Mouse (Mus musculus) thymus, postnatal 0 days (tissue): ENCODE data around the gene Micu1. TPM values are rescaled to one million over a fixed set of nuclear protein-coding genes. Genes with fewer than 3 reads are reported as not detected.

ENCODE experiments used
- DNase-seq: peaks from one replicate; pipeline ENCODE4 v3.0.0-alpha.2; 2015; ENCODE audit warnings: low spot score
- polyA plus RNA-seq: library from polyadenylated mRNA; unstranded; fragments of >200 nt; fragmentation: Nextera tagmentation; extraction: Ambion mirVana; gene quantifications from 2 replicates; pipeline ENCODE4 v1.2.1, GENCODE M21; 2015

The Micu1 gene
- polyA plus RNA-seq, 1 experiment from 2014 or later = 56.0 TPM

DNA sequence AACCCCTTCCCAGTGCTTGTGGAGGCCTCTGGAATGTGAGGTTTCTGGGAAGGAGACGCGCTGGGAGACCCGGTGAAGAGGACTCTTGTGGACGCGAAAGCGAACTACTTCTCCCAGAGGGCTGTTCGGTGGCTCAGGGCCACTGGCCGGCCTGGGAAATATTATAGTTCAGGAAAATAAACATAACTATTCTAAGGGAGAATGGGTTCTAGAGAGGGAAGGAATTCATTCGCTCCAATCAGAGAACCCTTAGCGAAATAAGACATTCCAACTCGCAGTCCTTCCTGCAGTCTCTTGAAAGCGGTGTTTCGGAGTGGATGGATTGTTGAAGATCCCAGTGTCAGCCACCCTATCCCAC, 177.7 kb downstream of the Micu1 start:
- DNase-seq = no peak

DNA sequence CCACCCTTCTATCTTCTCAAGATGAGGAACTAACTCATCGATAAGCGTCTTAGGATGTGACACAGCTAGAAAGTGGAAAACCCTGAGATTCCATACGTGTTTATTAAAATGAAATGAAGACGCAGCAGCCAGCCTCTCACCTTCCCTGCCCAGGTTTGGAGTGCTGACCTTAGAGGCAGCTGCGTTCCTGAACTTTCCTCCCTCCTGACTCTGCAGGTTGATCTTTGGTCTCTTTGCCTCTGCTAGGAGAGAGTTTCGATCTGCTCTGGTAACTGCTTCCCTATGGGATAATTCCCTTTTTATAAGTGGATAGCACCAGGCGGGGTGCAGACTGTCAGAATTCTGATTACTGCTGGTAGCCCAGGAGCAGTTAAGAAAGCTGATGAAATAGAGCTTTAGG, 178.6 kb downstream of the Micu1 start:
- no peak for DNase-seq

DNA sequence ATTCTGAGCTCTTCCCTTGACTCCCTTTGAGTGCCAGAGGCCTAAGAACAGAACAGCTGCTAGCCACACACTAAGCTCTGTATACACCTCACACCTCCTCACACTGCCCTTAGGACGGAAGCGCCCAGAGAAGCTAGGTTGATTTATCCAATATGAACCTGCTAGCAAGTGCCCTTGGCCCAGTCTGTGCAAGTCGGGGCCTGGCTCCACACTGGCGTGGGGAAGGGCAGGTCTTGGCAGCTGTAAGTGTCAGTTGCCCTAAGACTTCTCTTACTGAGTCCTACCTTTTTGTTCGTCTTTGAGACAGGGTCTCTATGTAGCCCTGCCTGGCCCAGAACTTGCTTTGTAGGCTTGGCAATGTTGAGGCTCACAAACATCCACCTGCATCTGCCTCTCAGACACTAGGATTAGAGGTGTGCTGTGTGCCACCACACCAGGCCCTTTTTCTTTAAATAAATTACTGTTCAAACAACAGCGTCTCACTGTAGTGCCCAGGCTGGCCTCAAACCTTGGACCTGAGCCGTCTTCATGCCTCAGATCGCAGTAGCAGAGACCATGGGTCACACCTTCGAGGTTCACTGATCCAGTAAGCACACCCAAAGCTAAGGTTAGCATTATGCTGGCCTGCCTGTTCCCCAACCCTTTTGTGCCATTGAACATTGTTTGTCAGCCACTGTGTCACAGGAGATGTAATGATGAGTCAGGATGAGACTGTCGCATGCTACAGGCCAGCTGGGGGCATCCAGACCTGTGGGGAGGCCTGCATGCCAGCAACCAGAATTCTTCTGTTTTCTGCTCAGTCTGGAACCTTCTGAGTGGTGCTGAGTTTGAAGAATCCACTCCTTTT, 182.3 kb downstream of the Micu1 start:
- no peak for DNase-seq

DNA sequence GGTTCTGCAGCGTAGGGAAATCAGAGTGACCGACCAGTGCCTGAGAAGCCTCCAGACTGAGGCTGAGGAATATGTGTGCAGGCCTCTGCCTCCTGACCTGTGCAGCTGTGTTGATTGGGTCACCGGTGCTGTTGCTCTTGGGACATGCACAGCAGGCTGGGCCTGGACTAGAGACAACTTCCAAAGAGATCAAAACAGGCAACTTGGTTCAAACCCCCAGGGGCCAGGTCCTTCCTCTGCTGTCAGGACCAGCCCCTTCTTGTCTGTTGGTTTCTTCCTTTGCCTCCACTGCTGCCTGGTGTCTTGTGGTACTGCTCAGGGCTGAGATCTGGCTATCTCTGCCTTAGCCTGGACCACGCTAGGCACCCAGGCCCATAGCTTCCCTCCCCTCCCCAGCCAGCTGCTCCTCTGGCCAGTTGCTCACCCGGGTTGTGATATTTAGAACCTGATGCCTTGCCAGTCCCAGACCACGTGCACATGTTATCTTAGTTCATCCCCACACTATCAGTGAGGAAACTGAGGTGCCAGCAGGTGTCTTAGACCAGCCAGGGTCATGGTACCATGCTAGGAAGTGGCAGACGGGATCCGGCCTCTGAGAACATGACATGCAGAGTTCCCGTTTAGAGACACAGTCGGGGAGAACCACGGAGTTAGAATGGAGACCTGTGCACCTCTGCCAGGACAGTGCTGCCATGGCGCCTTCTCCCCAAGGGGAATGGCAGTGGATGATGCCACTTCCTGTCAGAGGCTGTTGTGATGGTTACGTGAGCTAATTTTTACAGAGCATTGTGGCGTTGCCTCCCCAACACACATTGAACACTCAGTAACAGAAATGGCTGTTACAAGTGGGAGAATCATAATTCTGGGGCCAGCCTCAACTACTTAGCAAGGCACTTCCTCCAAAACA, 183.2 kb downstream of the Micu1 start:
- DNase-seq = no peak

DNA sequence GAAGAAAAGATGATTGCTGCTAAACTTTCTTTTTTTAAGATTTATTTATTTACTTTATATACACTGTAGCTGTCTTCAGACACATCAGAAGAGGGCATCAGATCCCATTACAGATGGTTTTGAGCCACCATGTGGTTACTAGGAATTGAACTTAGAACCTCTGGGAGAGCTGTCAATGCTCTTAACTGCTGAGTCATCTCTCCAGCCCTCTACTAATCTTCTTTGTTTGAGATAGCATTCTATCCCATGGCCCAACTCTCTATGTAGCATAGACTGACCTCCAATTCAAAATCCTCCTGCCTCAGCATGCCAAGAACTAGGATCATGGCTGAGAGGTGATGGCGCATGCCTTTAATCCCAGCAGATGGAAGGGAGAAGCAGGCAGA, 183.8 kb downstream of the Micu1 start:
- no peak for DNase-seq

DNA sequence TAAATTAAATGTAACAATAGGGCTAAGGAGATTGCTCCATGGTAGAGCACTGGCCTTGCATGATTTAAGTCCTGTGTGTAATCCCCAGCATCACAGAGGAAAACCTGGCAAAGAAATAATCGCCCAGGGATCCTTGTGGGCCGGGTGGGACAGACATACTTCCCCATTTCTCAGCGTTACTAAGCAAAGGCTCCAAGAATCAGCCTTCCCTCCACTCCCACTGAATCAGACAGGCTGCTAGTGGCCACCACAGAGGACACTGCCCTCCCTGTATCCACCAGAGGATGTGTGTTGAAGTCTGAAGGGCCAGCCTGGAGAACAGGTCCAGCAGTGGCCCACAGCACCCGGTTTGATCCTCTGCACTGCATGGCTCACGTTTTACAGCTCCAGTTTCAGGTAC, 185.2 kb downstream of the Micu1 start:
- DNase-seq = no peak

DNA sequence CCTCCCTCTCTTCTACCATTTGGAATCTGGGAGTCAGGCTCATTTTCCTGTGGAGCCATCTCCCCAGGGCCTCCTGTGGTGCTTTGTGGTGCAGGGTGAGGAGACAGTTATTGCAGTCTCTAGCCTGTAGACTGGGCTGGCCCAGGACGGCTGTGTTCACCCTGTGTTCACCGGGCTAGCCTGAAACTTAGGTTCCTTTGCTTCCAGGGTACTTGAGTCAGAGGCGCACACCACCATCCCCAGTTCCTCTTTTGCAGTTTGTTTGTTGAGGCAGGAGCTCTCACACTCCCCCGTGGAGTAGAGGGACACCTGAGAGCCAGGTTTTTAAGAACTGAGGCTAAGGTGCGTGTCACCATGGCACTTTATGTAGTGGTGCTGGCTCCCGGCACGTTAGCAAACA, 187.1 kb downstream of the Micu1 start:
- no peak for DNase-seq

DNA sequence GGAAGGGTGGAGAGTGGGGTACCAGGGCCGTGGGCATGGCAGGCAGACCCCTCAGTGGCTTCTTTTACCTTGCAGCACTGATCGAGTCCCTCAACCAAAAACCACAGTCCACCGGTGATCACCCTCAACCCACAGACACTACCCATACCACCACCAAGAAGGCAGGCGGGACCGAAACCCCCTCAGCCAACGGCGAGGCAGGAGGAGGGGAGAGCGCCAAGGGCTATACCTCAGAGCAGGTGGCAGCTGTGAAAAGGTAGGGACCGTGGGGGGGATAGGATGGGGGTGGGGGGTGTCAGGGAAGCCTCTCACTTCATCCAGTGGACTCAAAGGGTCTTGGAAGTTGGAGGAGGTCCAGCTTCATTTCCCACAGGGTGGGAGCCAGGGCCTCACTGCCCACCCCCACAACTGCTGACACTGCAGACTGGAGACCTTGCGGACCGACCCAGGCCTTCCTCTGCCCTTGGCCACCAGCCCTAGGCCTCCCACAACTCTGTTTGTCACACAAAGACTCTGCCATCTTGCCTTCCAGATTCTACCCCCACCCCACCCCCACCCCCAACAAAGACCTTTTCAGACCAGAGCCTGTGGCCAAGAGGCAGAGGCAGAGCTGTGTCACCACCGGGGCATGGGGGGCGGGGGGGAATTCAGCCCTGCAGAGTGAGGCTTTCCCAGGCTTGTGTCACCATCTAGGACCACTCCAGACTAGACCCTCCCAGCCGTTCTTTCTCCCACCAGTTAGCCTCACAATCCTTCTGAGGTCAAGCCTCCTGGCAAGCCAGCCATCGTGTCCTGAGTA, 187.9 kb downstream of the Micu1 start:
- DNase-seq = no peak

DNA sequence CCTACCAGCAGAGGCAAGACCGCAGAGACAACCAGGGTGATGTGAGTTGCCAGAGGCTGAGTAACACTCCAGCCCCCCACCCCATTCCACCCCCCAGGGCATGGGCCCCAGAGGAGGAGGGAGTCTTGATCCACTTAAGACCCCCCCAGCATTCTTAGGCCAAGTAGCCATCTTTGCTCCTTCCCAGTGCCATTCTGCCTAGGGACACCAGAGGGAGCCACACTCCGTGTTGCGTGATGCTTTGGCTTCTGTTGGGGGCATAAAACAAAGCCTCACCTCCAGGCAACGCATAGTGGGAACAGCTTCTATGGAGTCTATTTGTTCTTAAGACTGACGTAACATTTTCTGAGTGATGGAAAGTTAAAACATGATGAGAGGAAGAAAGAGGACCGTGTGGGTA, 190.7 kb downstream of the Micu1 start:
- peak; percentile 86 for DNase-seq

DNA sequence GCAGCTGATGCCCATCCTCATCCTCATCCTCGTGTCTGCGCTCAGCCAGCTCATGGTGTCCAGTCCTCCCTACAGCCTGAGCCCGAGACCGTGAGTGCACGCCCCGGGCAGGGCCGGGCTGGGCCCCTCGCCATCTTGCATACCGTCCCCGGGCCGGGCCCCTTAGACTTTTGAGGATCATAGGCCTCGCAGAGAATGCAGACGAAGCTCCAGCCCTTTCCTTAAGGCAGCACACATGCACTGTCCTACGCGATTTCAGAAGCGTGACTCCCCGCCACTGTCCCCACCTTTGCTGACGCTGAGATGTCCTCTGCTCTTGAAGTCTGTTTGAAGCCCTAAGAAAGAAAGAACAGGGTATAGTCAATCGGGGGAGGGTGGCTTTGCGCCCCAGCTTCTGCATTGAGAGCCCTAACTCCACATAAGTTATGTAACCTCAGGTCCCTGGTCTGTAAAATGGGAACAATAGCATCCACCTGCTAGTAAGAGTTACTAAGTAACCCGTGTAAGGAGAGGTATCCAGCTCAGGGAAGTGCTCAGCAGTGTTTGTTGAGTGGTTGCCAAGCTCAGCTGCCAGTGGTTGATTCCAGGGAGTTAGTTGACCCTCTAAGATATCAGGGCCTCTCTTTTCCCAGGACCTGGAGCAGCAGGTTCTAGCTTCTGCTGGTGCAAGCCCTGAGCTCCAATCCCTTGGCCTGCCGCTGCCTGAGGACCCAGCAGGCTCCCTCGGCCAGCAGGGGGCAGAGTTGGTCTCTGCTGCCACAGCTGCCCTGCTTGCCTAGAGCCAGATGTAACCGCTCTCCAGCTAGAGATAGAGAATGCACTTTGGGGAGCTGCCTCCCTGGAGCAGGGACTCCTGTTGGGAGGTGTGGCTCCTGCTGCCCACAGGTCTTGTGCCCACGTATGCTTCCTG, 192.2 kb downstream of the Micu1 start:
- peak; percentile 90 for DNase-seq

DNA sequence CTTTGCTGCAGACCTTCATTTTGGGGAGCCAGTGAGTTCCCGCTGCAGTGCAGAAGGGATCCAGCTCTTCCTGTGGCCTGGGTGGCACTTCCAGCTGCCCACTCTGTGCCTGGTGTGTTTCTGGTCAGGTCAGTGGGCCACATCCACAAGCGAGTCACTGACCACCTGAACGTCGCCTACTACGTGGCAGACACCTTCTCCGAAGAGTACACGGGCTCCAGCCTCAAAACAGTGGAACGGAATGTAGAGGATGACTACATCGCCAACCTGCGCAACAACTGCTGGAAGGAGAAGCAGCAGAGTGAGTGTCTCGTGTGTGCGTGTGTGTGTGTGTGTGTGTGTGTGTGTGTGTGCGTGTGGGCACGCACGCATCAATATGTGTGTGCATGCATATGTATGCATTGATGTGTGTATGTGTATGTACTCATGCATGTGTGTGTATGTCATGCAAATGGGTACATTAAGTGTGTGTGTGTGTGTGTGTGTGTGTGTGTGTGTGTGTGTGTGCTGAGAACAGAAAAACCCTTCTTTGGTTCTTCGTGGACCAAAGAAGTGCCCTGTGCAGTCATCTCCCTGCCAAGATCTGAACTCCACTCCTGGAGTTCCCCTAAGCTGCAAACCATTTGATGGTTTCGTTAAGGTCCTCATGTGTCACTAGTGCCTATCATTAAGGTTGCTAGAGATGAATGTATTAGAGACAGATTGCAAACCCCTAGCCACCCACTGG, 193.3 kb downstream of the Micu1 start:
- no peak for DNase-seq

DNA sequence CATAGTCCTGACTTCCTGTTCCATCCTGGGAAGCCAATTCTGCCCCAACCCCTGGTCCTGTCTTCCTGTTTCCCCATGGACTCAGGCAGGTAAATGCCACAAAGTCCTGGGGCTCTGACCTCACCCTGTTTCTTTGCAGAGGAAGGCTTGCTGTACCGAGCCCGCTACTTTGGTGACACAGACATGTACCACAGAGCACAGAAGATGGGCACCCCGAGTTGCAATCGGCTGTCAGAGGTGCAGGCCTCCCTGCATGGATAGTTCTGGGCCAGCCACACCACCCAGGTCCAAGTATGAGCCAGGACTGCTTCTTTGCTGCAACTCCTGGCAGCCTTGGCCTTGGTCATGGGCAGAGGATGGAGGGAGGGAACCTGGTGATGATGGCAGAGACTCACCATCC, 193.9 kb downstream of the Micu1 start:
- DNase-seq = no peak

DNA sequence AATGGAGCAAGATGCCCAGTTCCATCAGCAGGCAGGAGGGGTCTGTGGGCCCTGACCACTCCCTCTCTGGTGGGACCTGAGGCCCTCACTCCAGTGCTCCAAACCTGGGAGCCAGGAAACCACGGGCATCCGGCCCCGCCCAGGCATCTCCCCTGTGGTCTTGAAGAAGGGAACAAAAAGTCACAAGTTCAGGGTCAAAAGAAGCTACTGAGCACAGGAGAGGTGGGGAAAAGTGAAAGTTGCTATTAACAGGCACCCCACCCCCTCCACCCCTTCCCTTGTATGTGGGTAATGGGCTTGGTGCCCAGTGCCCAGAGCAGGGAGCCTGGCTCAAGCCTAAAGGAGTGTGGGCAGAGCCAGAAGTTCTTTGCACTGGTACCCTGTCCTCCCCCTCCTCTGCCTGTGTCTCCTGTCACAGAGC, 194.6 kb downstream of the Micu1 start:
- DNase-seq = peak; percentile 79

DNA sequence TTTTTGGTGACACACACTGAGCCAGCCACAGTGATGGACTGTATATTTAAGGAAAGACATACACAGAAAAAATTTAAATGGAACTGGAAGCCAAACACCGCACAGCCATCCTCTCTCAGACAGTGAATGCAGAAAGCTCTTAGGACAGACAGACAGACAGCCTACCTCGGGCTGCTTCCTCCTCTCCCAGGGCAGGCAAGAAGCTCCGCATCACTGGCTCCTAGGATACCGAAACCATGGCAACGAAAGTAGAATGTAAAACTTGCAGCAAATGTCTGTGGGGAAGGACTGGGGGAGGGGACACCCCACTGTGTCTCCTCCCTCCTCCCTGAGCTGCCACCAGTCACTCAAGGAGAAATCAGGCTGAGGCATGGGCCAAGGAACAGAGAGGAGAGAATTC, 195.2 kb downstream of the Micu1 start:
- peak; percentile 62 for DNase-seq

DNA sequence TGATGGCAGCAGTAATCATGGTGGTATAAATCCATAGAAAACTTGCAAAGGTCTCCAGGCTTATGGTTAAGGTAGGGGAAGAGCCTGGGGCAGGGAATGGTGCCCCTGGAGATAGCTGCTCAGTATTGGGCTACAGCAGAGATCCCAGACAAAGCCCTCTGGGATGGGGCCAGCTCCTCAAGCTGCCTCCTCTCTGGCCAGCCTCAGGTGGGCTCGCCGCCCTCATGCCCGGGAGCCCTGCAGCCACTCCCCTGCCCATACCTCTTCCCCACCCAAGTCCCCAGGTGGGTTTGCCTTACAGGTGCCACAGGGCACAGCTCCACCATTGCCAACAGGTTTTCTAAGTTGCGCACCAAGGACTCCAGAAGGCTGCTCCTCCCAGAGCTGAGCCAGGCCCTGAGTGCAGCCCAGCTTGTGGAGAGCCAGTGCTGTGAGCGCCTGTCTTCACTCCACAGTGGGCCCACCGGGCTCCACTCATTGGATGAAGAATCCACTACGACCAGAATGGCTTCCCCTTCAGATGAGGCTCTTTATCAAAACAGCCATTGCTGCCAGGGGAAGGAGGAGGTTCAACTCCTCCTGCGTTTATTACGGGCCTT, 196.0 kb downstream of the Micu1 start:
- DNase-seq = no peak

DNA sequence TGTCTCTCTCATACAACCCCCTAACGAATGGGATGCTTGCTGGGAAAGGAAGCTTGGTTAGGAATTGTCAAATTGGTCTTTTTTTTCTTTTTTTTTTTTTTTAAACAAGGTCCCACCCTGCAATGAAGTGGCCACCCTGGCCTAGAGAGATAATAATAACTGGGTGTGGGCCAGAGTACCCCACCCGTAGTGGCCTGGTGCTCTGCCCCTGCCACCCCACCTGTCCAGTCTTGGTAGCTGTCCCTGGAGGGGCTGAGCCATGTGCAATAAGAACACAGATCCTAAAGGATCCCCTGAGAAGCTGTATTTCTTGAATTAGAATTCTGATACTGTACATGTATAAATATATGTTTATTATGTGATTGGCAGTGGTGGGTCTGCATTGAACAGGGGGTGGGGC, 196.7 kb downstream of the Micu1 start:
- DNase-seq = no peak

DNA sequence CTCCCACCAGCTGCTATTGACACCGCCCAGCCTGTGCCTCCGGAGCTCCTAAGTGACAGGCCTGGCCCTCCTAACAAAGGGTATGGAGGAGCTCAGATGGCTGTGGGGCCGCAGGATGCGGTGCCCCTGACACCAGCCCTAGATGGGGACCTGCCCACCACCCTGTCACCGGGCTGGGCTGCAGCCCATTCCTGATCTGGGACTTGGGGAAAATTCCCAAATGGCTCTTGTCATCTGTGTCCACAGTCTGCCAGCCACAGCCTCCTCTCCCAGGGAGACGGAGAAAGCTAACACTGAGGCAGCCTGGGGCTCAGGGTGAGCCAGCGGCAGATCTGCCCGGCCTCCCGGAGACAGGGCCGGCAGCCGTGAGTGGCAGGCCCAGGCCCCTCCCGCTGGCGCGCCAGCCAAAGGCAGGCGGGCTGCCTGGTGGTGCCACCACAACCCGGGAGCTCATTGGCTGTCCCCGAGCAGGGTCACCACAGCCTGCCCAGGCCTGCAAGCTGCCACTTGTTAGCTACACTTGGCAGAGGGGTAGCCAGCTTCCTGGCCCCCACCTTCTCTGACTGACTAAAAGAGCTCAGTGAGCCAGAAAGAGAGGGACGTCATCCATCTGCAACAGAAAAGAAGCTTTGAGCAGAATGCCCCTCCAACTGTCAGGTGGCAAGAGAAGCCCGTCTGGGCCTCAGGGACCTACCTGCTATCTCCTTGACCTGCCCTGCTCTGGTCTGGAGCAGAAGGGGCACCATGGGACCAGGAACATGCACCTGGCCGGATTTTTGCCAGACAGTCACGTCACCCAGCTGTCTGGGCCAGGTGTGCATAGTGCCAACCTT, 197.3 kb downstream of the Micu1 start:
- DNase-seq = peak; percentile 94

DNA sequence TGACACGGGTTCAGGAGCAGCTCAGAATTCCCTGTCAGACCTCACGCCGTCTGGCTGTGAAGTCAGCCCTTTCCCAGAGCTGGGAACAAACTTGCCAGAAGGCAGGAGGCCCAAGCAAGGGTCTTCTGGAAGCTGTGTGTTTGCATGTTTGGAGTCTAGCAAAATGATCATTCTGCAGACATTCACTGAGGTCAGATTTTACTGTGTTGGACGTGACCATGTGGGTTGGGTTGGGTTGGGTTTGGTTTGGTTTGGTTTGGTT, 197.8 kb downstream of the Micu1 start:
- DNase-seq = no peak

DNA sequence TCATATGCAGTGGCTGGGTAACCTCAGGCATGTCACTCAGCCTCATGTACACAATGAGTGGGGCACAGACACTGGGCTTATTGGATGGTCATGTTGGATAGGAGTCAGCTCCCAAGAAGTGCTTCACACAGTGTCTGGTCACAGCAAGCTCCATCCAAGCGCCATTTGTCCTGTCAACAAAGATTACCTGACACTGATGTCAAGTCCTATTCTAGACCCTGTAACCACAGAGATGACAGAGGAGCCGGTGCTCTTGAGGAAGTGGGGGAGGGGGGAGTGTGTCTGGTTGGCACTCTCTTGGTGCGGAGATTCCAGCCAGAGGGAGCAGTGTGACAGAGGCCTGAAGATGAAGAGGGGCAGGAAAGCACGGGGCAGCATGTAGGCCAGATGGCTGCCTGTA, 198.7 kb downstream of the Micu1 start:
- DNase-seq = peak; percentile 71
